Comparison of ENCODE assay signal across 8 mouse cellular contexts in the genomic region with DNA sequence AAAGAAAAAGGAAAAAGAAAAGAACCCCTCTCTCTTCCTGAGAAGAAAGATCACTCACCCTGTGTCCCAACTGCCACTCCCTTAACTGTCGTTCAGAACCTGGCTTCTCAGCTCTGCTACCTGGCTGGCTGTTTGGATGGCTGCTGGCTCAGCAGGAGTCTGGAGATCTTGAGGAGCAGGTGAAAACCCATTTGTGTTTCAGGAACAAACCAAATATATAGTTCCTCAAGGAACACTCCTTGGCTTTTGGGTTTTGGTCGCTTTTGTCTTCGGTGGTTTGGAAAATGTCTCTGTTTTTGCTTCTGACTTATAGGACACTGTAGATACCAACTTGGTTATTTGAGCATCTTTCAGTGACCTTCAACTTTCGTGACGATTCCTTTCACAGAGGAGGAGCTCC. TPM values are rescaled to one million over a fixed set of nuclear protein-coding genes. Genes with fewer than 3 reads are reported as not detected.
DNase-seq lines count a peak whose midpoint lies in the region; ATAC-seq lines count a peak whose summit lies in the region.
"Had no signal": no experiment of that assay in that cellular context is flagged by ENCODE, and none has a peak within 500 bp of the region (broad histone marks: within the 10 kb centered on the region; RNA-seq: fewer than 3 reads in every experiment).

Gatad1 (minus strand) TSS at position 101 of the 400 bp plus-strand sequence.

- DNase-seq in urinary bladder, adult 2 months (ENCODE audit: low spot score), result no peak
- no peak for DNase-seq in urinary bladder, postnatal 25 days (ENCODE audit: low spot score)
- no peak for DNase-seq in hindbrain, embryonic 11.5 days (ENCODE audit: low spot score)
- no peak for DNase-seq in liver, embryonic 13.5 days
- no peak for DNase-seq in right cerebral cortex, postnatal 25 days
- DNase-seq in urinary bladder, postnatal 14 days (ENCODE audit: low spot score), result no peak

- no peak for ATAC-seq in forebrain, embryonic 13.5 days
- no peak for ATAC-seq in hindbrain, embryonic 11.5 days (ENCODE audit: low FRiP score)
- ATAC-seq in liver, embryonic 13.5 days (ENCODE audit: low read depth), result no peak

- no peaks in the 10 kb centered on the region for H3K4me1 ChIP-seq in forebrain, embryonic 13.5 days
- H3K4me1 ChIP-seq in hindbrain, embryonic 11.5 days (replicated peaks; ENCODE audit: control insufficient read depth, insufficient read depth, low read length), result no peaks in the 10 kb centered on the region
- no peaks in the 10 kb centered on the region for H3K4me1 ChIP-seq in liver, embryonic 13.5 days (replicated peaks)

- no peak within 1 kb of the TSS for H3K9ac ChIP-seq in forebrain, embryonic 13.5 days
- H3K9ac ChIP-seq in hindbrain, embryonic 11.5 days (ENCODE audit: low read depth, low read length), result no peak within 1 kb of the TSS
- H3K9ac ChIP-seq in liver, embryonic 13.5 days, result no peak within 1 kb of the TSS

- no peaks in the 10 kb centered on the region for H3K36me3 ChIP-seq in forebrain, embryonic 13.5 days (ENCODE audit: poor library complexity, severe bottlenecking)
- no peaks in the 10 kb centered on the region for H3K36me3 ChIP-seq in hindbrain, embryonic 11.5 days (ENCODE audit: control insufficient read depth, insufficient read depth, low read length)
- no peaks in the 10 kb centered on the region for H3K36me3 ChIP-seq in liver, embryonic 13.5 days

- H3K27ac ChIP-seq in forebrain, embryonic 13.5 days, result no peak within 1 kb of the TSS
- no peak within 1 kb of the TSS for H3K27ac ChIP-seq in hindbrain, embryonic 11.5 days (ENCODE audit: low read depth, low read length)
- no peak within 1 kb of the TSS for H3K27ac ChIP-seq in liver, embryonic 13.5 days

- H3K9me3 ChIP-seq in forebrain, embryonic 13.5 days (replicated peaks), result no peaks in the 10 kb centered on the region; the same call in 1 of the 2 replicates
- no peaks in the 10 kb centered on the region for H3K9me3 ChIP-seq in hindbrain, embryonic 11.5 days (ENCODE audit: control insufficient read depth, low read length)
- no peaks in the 10 kb centered on the region; the same call in 1 of the 2 replicates for H3K9me3 ChIP-seq in liver, embryonic 13.5 days (replicated peaks)

- WGBS in forebrain, embryonic 13.5 days, result 75% methylated on average over 5 of the region's 5 CpGs
- WGBS in hindbrain, embryonic 11.5 days, result 79% methylated on average over 5 of the region's 5 CpGs
- WGBS in liver, embryonic 13.5 days (ENCODE audit: insufficient replicate concordance), result 64% methylated on average over 5 of the region's 5 CpGs

- no peak within 1 kb of the TSS for H3K4me2 ChIP-seq in forebrain, embryonic 13.5 days
- H3K4me2 ChIP-seq in hindbrain, embryonic 11.5 days (replicated peaks; ENCODE audit: low read depth, low read length), result no peak within 1 kb of the TSS
- no peak within 1 kb of the TSS for H3K4me2 ChIP-seq in liver, embryonic 13.5 days

- no peaks in the 10 kb centered on the region for H3K27me3 ChIP-seq in forebrain, embryonic 13.5 days
- H3K27me3 ChIP-seq in hindbrain, embryonic 11.5 days (ENCODE audit: control insufficient read depth, insufficient read depth, low read length), result no peaks in the 10 kb centered on the region
- H3K27me3 ChIP-seq in liver, embryonic 13.5 days, result no peaks in the 10 kb centered on the region

- H3K4me3 ChIP-seq in forebrain, embryonic 13.5 days, result no peak within 1 kb of the TSS
- H3K4me3 ChIP-seq in hindbrain, embryonic 11.5 days (ENCODE audit: low read depth, low read length), result no peak within 1 kb of the TSS
- H3K4me3 ChIP-seq in liver, embryonic 13.5 days (replicated peaks), result no peak within 1 kb of the TSS
- H3K4me3 ChIP-seq: erythroblast, embryonic 14.5 days had no signal

RNA-seq across cellular contexts. Expression of gene Gatad1, which starts in this region (rescaled TPM):
- 56.7 and 73.8 TPM in 2 replicates for polyA plus RNA-seq in urinary bladder, adult 2 months (2012; rRNA removed)
- polyA plus RNA-seq in forebrain, embryonic 13.5 days (2015; fragmentation: Nextera tagmentation; extraction: Ambion mirVana), result 65.8 and 69.3 TPM in 2 replicates
- polyA plus RNA-seq in hindbrain, embryonic 11.5 days (2014; fragmentation: Nextera tagmentation; extraction: Ambion mirVana), result 78.7 and 81.1 TPM in 2 replicates
- 32.2 and 32.9 TPM in 2 replicates for polyA plus RNA-seq in liver, embryonic 13.5 days (2015; fragmentation: Nextera tagmentation; extraction: Ambion mirVana)
